Mouse (Mus musculus): ENCODE data around the gene Pstpip1. TPM values are rescaled to one million over a fixed set of nuclear protein-coding genes. Genes with fewer than 3 reads are reported as not detected.
A peak's percentile ranks its signal among the peaks of the same experiment; 100 is the strongest.

Pstpip1 gene
- polyA plus RNA-seq, 1 experiment from 2014 or later, result 0.88 TPM

DNA sequence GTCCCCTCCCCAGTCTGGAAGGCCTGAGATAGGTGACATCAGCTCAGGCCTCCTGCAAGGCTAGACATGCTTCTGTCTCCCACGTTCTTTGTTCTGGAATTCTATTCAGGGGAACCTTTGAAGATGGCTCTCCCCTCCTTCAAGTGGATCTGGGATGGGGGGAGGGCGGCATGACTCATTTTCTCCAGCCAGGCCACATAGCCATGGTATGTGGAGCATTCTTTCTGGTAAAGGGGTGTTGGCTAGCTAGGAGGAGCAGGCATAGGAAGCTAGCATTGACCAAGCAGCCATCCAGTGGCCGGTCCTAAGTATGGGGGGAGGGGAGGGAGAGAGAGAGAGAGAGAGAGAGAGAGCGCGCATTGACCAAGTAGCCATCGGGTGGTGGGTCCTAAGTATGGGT, 17.8 kb downstream of the Pstpip1 start:
- Histone ChIP-seq H3K9ac (no peak overlapping the region), H3K9me3 (no peaks in the 10 kb centered on the region), H3K36me3 (no peaks in the 10 kb centered on the region), H3K4me1 (no peaks in the 10 kb centered on the region), H3K4me3 (no peak overlapping the region), H3K27me3 (no peaks in the 10 kb centered on the region), H3K4me2 (replicated peaks) (no peak overlapping the region), H3K27ac (no peak overlapping the region)
- WGBS, result 77% methylated on average over 6 of the region's 6 CpGs
- no peak for ATAC-seq (ENCODE audit: insufficient number of reproducible peaks, insufficient read depth, low FRiP score, low TSS enrichment)

DNA sequence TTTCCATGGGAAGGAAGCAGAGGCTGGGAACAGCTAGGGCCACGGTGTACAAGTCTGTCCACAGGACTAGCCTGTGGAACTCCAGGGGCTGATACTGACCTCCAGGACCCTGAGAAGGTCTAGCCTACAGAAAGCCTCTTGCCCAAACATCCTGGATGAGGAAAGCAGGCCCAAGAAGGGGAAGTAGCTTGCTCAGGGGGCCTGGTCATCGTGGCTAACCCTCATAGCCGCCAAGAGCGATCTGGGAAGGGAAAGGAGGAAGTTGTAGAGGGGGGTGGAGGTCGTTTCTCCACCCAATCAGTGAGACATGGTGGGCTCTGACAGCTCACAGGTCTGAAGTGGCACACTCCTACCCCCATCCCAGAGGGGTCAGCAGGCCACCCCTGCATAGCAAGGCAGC, 18.4 kb downstream of the Pstpip1 start:
- no peak for ATAC-seq (ENCODE audit: insufficient number of reproducible peaks, insufficient read depth, low FRiP score, low TSS enrichment)
- Histone ChIP-seq H3K9ac (no peak overlapping the region), H3K36me3 (no peaks in the 10 kb centered on the region), H3K27me3 (no peaks in the 10 kb centered on the region), H3K27ac (no peak overlapping the region), H3K4me1 (no peaks in the 10 kb centered on the region), H3K9me3 (no peaks in the 10 kb centered on the region), H3K4me2 (replicated peaks) (no peak overlapping the region), H3K4me3 (no peak overlapping the region)
- WGBS, result 72% methylated on average over 5 of the region's 5 CpGs

DNA sequence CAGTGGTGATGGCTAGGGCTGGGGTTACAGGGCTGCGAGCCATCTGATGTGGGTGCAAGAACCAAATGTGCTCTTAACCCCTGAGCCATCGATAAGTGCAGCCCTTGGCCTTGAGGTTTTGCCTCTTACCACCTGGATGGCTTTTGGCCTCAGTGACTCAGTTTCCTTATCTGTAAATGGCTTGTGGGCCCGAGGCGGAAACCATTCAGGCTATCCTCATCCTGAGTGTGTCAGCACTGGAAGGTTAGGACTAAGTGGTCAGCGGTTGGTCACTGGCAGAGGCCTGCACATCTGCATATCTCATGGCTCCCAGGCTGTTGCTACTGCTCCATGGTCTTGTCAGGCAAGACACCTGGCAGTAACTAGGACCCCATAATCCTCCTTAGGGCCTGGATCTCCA, 28.3 kb downstream of the Pstpip1 start:
- Histone ChIP-seq H3K36me3 (no peaks in the 10 kb centered on the region), H3K27ac (no peak overlapping the region), H3K9ac (no peak overlapping the region), H3K9me3 (no peaks in the 10 kb centered on the region), H3K4me1 (0 out of 2 replicates have a peak, but pooled peaks cover 5% of the 10 kb centered on the region), H3K4me3 (no peak overlapping the region), H3K27me3 (no peaks in the 10 kb centered on the region), H3K4me2 (replicated peaks) (0 out of 2 replicates have a peak overlapping the region, but pooled peaks have one; percentile 68)
- WGBS, result 77% methylated on average over 5 of the region's 5 CpGs
- ATAC-seq (ENCODE audit: insufficient number of reproducible peaks, insufficient read depth, low FRiP score, low TSS enrichment), result no peak

DNA sequence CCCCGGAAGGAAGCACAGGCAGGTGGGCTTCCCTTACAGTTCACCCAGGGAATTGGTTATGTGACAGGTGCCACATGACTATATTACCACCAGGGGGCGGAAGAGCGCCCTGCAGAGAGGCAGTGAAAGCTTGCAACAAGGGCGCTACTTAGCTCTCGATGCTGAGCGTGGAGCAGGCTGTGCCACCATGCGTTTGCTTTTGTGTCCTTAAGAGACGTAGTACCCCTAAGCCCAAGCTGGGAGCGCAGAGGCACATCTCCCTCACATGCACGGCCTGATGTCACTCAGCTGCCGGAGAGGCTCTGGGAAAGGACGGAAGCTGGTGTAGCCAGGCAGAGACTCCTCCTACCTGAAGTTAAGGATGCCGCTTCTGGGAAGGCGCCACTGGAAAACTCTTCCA, 28.8 kb downstream of the Pstpip1 start:
- H3K36me3 ChIP-seq, result no peaks in the 10 kb centered on the region
- no peak for ATAC-seq (ENCODE audit: insufficient number of reproducible peaks, insufficient read depth, low FRiP score, low TSS enrichment)
- peak overlapping the region; percentile 33 for H3K4me3 ChIP-seq
- no peaks in the 10 kb centered on the region for H3K9me3 ChIP-seq
- H3K27me3 ChIP-seq, result no peaks in the 10 kb centered on the region
- 3% methylated on average over 14 of the region's 14 CpGs for WGBS
- H3K4me1 ChIP-seq, result 0 out of 2 replicates have a peak, but pooled peaks cover 5% of the 10 kb centered on the region
- peak overlapping the region; percentile 41 for H3K9ac ChIP-seq
- H3K27ac ChIP-seq, result no peak overlapping the region
- H3K4me2 ChIP-seq (replicated peaks), result peak overlapping the region; percentile 68

DNA sequence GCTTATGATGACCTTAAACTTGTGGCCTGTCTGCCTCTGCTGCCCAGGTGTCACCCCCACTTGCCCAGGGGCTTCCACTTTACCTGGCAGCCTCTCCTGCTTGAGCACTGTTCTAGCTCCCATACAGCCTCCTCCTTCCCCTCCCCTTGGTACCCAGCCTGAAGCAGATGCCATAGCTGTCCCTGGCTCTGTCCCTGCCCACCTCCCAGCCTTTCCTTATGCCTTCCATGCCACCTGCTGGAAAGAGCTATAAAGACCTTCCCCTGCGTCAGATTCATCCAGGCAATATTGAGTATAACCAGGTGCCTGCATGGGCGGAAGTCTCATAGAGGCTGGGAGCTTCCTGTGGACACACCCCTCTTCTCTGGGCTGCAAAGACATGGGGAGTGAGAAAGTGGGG, 29.9 kb downstream of the Pstpip1 start:
- Histone ChIP-seq H3K9me3 (no peaks in the 10 kb centered on the region), H3K4me3 (no peak overlapping the region), H3K4me2 (replicated peaks) (no peak overlapping the region), H3K4me1 (0 out of 2 replicates have a peak, but pooled peaks cover 5% of the 10 kb centered on the region), H3K36me3 (no peaks in the 10 kb centered on the region), H3K9ac (no peak overlapping the region), H3K27me3 (no peaks in the 10 kb centered on the region), H3K27ac (no peak overlapping the region)
- WGBS, result 69% methylated on average over 2 of the region's 2 CpGs
- ATAC-seq (ENCODE audit: insufficient number of reproducible peaks, insufficient read depth, low FRiP score, low TSS enrichment), result no peak

DNA sequence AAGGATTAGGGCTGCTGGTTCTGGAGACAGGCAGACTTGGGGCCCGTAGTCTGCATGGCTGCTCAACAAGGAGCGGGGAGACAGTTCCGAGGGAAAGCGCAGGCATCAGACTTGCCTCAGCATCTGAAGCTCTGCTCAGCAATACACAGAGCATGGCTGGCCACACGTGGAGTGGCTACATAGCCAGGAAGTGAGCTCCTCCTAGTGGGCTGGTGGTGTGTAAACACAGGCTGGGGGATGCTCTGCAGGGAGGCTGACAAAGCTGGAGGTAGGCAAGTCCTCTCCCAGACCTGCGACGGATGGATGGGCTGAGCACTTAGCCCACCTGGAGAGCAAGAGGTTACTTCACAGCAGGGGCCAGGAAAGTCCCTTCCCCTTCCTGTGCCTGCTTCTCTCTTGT, 31.3 kb downstream of the Pstpip1 start:
- no peaks in the 10 kb centered on the region for H3K36me3 ChIP-seq
- H3K4me2 ChIP-seq (replicated peaks), result no peak overlapping the region
- no peak overlapping the region for H3K27ac ChIP-seq
- ATAC-seq (ENCODE audit: insufficient number of reproducible peaks, insufficient read depth, low FRiP score, low TSS enrichment), result no peak
- H3K9ac ChIP-seq, result no peak overlapping the region
- 26% methylated on average over 7 of the region's 7 CpGs for WGBS
- no peaks in the 10 kb centered on the region for H3K9me3 ChIP-seq
- H3K4me1 ChIP-seq, result 0 out of 2 replicates have a peak, but pooled peaks cover 5% of the 10 kb centered on the region
- no peaks in the 10 kb centered on the region for H3K27me3 ChIP-seq
- no peak overlapping the region for H3K4me3 ChIP-seq

DNA sequence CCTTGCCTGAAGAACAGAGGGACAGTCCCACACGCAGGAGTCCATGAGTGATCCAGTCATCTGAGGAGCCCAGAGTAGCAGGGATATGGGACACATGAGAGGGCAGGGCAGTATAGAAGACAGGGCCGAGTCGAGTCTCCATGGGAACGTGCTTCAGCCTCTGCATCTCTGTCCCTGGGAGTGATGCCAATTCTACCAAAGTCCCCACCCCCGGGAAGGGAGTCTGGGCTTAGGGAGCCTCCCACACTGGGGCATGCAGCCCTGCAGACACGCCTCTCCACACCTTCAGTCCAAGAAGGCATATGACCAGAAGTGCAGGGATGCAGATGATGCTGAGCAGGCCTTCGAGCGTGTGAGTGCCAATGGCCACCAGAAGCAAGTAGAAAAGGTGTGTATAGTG, 33.2 kb downstream of the Pstpip1 start:
- no peak for ATAC-seq (ENCODE audit: insufficient number of reproducible peaks, insufficient read depth, low FRiP score, low TSS enrichment)
- Histone ChIP-seq H3K4me1 (0 out of 2 replicates have a peak, but pooled peaks cover 5% of the 10 kb centered on the region), H3K27me3 (no peaks in the 10 kb centered on the region), H3K36me3 (peaks cover 10% of the 10 kb centered on the region), H3K9me3 (no peaks in the 10 kb centered on the region), H3K9ac (no peak overlapping the region), H3K4me3 (no peak overlapping the region), H3K27ac (no peak overlapping the region), H3K4me2 (replicated peaks) (no peak overlapping the region)
- whole genome bisulfite sequencing, result 69% methylated on average over 8 of the region's 8 CpGs

DNA sequence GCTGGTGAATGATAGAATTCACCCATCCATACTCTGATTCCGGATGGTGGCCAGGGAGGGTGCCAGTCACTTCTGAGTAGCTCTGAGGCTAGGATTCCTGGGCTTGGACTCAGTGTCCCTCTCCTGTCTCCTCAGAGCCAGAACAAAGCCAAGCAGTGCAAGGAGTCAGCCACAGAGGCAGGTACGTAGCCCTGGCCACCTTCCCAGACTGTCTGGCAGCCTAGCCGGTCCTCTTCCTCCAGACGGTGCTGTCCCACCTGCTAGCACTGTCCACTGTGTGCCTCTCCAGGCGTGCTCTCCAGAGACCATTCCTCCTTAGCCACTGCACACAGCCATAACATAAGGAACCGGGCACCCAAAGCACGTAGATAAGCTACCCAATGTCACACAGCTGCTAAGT, 33.9 kb downstream of the Pstpip1 start:
- peaks cover 16% of the 10 kb centered on the region for H3K36me3 ChIP-seq
- WGBS, result 71% methylated on average over 7 of the region's 7 CpGs
- no peak for ATAC-seq (ENCODE audit: insufficient number of reproducible peaks, insufficient read depth, low FRiP score, low TSS enrichment)
- no peak overlapping the region for H3K4me2 ChIP-seq (replicated peaks)
- H3K9ac ChIP-seq, result no peak overlapping the region
- H3K4me1 ChIP-seq, result 0 out of 2 replicates have a peak, but pooled peaks cover 5% of the 10 kb centered on the region
- H3K27me3 ChIP-seq, result no peaks in the 10 kb centered on the region
- H3K4me3 ChIP-seq, result no peak overlapping the region
- no peaks in the 10 kb centered on the region for H3K9me3 ChIP-seq
- no peak overlapping the region for H3K27ac ChIP-seq

DNA sequence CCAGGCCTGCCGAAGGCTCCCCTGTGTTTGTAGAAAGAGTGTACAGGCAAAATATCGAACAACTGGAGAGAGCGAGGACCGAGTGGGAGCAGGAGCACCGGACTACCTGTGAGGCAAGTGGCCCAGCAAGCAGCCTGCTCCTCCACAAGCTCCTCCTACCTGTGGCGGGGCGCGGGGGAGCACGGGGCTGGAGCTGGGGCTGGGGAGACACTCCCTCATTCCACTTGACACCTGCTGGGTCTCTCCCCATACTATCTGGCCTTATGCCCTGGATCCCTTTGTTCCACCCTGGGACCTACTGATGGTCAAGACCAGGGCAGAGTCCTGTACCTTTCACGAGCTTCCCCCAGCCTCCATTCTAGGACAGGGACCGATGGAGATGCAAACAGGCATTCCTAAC, 34.8 kb downstream of the Pstpip1 start:
- Histone ChIP-seq H3K4me1 (no peaks in the 10 kb centered on the region), H3K9me3 (no peaks in the 10 kb centered on the region), H3K4me3 (no peak overlapping the region), H3K27ac (no peak overlapping the region), H3K9ac (no peak overlapping the region), H3K27me3 (no peaks in the 10 kb centered on the region), H3K4me2 (replicated peaks) (no peak overlapping the region), H3K36me3 (peaks cover 26% of the 10 kb centered on the region)
- no peak for ATAC-seq (ENCODE audit: insufficient number of reproducible peaks, insufficient read depth, low FRiP score, low TSS enrichment)
- WGBS, result 25% methylated on average over 11 of the region's 11 CpGs

DNA sequence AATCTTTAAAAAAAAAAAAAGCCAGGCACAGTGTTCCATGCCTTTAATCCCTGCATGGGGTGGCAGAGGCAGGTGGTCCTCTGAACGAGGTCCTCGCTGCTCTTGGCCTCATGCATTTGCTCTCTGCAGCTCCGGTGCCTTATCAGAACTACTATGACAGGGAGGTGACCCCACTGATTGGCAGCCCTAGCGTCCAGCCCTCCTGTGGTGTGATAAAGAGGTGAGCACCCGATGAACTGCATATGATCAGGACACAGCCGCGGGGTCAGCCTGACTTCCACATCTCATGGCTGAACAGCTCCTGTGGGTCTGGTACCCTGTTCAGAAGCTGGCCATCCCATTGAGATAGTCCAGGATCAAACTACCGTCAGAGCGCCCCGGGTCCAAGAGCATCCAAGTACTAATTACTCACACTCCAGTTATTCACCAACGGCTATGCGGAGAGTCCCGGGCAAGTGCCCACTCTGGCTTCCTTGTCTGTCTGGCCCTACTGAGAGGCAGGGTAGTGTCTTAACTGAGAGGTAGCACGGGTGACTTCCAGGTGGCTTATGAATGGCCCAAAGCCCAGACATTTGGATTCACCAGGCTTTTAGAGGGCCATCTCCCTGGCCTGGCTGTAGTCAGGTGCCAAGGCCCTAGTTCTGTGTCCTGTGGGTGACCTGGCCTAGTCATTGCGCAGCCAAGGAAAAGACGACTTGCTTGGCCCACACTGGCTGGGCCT, 36.9 kb downstream of the Pstpip1 start:
- no peak overlapping the region for H3K27ac ChIP-seq
- WGBS, result 87% methylated on average over 16 of the region's 16 CpGs
- H3K36me3 ChIP-seq, result peaks cover 45% of the 10 kb centered on the region
- no peaks in the 10 kb centered on the region for H3K9me3 ChIP-seq
- ATAC-seq (ENCODE audit: insufficient number of reproducible peaks, insufficient read depth, low FRiP score, low TSS enrichment), result no peak
- H3K4me3 ChIP-seq, result no peak overlapping the region
- H3K4me2 ChIP-seq (replicated peaks), result no peak overlapping the region
- H3K27me3 ChIP-seq, result no peaks in the 10 kb centered on the region
- H3K9ac ChIP-seq, result no peak overlapping the region
- H3K4me1 ChIP-seq, result no peaks in the 10 kb centered on the region

DNA sequence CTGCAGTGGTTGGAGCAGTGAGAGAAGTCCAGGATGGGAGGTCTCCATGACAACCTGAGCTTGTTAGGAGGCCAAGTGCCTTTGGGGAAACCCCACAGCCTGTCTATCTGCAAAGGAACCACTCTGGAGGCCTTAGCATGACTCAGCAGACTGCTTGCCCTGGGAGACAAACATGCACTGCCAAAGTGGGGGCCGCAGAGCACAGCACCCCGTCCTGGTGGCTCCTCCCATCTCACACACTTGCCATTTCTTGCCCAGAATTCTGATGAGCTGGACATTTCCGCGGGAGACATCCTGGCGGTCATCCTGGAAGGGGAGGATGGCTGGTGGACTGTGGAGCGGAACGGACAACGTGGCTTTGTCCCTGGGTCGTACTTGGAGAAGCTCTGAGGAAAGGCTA, 38.6 kb downstream of the Pstpip1 start:
- no peak for ATAC-seq (ENCODE audit: insufficient number of reproducible peaks, insufficient read depth, low FRiP score, low TSS enrichment)
- 91% methylated on average over 9 of the region's 9 CpGs for WGBS
- no peaks in the 10 kb centered on the region for H3K27me3 ChIP-seq
- H3K4me3 ChIP-seq, result no peak overlapping the region
- 0 out of 2 replicates have a peak, but pooled peaks cover 3% of the 10 kb centered on the region for H3K4me1 ChIP-seq
- peaks cover 62% of the 10 kb centered on the region for H3K36me3 ChIP-seq
- no peak overlapping the region for H3K27ac ChIP-seq
- no peak overlapping the region for H3K4me2 ChIP-seq (replicated peaks)
- no peaks in the 10 kb centered on the region for H3K9me3 ChIP-seq
- H3K9ac ChIP-seq, result no peak overlapping the region

DNA sequence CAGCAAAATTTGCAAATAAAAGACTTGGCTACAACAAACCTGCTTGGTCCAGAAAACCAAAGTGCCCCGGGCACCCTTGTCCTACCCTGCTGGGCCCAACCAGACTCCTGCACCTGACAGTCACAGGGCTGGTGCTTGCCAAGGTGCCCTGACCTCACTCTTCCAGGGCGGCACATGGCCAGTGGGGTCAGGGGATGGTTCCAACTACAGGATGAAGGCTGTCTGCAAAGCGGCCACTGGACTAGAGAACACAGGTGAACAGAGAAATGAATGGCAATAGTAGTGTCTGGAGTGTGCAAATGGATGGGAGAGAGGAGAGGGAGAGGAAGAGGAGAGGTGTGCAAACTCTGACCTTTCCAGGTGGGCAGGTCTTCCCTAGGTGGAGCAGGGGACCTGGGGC, 40.2 kb downstream of the Pstpip1 start:
- H3K27ac ChIP-seq, result no peak overlapping the region
- H3K9ac ChIP-seq, result no peak overlapping the region
- no peak overlapping the region for H3K4me2 ChIP-seq (replicated peaks)
- WGBS, result 95% methylated on average over 3 of the region's 3 CpGs
- H3K9me3 ChIP-seq, result no peaks in the 10 kb centered on the region
- no peaks in the 10 kb centered on the region for H3K27me3 ChIP-seq
- H3K4me3 ChIP-seq, result no peak overlapping the region
- no peak for ATAC-seq (ENCODE audit: insufficient number of reproducible peaks, insufficient read depth, low FRiP score, low TSS enrichment)
- peaks cover 78% of the 10 kb centered on the region for H3K36me3 ChIP-seq
- H3K4me1 ChIP-seq, result 0 out of 2 replicates have a peak, but pooled peaks cover 3% of the 10 kb centered on the region
